20 mouse cellular contexts compared by ENCODE assay signal in genomic region chr12:33173720-33174141, GRCm38 (mm10). TPM values are rescaled to one million over a fixed set of nuclear protein-coding genes. Genes with fewer than 3 reads are reported as not detected.
DNase-seq lines count a peak whose midpoint lies in the region; ATAC-seq lines count a peak whose summit lies in the region.
"Had no signal": no experiment of that assay in that cellular context is flagged by ENCODE, and none has a peak within 500 bp of the region (broad histone marks: within the 10 kb centered on the region; RNA-seq: fewer than 3 reads in every experiment).

No protein-coding gene starts in this region.

- no peak overlapping the region for H3K9ac ChIP-seq in forebrain, embryonic 12.5 days
- H3K9ac ChIP-seq: embryonic facial prominence, embryonic 15.5 days; forebrain, embryonic 13.5 days; hindbrain, embryonic 14.5 days; lung, embryonic 15.5 days; neural tube, embryonic 12.5 days had no signal

- no peak overlapping the region for H3K4me3 ChIP-seq in forebrain, embryonic 10.5 days
- no peak overlapping the region for H3K4me3 ChIP-seq in forebrain, embryonic 12.5 days (replicated peaks)
- H3K4me3 ChIP-seq: embryonic facial prominence, embryonic 15.5 days; forebrain, embryonic 13.5 days; heart, adult 2 months; lung, embryonic 15.5 days; midbrain, embryonic 10.5 days; neural tube, embryonic 12.5 days had no signal

- DNase-seq in forebrain, embryonic 10.5 days (ENCODE audit: extremely low spot score, low spot score): no peak
- peak; percentile 11 for DNase-seq in A20 (ENCODE audit: low read depth, low spot score)
- DNase-seq in lung, postnatal 14 days: peak; percentile 43
- no peak for DNase-seq in cerebellum, postnatal 10 days
- DNase-seq in c-Kit-positive CD71-positive TER-119-positive erythroid progenitor cells, embryonic 14.5 days (ENCODE audit: low spot score): no peak
- no peak for DNase-seq in gastrocnemius, adult 18-20 months (ENCODE audit: low spot score)
- DNase-seq: cerebellum, adult 8-10 months; heart, adult 2 months; layer of hippocampus, postnatal 36 days; right cerebral cortex, postnatal 25 days; thymus, postnatal 14 days had no signal

- H3K27me3 ChIP-seq in forebrain, embryonic 10.5 days (ENCODE audit: poor library complexity, severe bottlenecking): peaks cover 19% of the 10 kb centered on the region
- H3K27me3 ChIP-seq in forebrain, embryonic 12.5 days: peaks cover 9% of the 10 kb centered on the region; the same call in 1 of the 2 replicates
- H3K27me3 ChIP-seq: embryonic facial prominence, embryonic 15.5 days; forebrain, embryonic 13.5 days; lung, embryonic 15.5 days; neural tube, embryonic 12.5 days; Patski had no signal

- no peak for ATAC-seq in forebrain, embryonic 12.5 days (ENCODE audit: low FRiP score)
- peak; percentile 45 for ATAC-seq in inflammation-experienced regulatory T-cells, adult 6 months
- ATAC-seq: forebrain, embryonic 13.5 days; Patski had no signal

- H3K4me1 ChIP-seq in forebrain, embryonic 10.5 days: peaks cover 33% of the 10 kb centered on the region
- peaks cover 30% of the 10 kb centered on the region for H3K4me1 ChIP-seq in forebrain, embryonic 12.5 days

- H3K9me3 ChIP-seq in forebrain, embryonic 10.5 days: no peaks in the 10 kb centered on the region
- H3K9me3 ChIP-seq in forebrain, embryonic 12.5 days: no peaks in the 10 kb centered on the region
- H3K9me3 ChIP-seq: embryonic facial prominence, embryonic 15.5 days; forebrain, embryonic 13.5 days; lung, embryonic 15.5 days; midbrain, embryonic 10.5 days; neural tube, embryonic 12.5 days had no signal

- H3K36me3 ChIP-seq in forebrain, embryonic 10.5 days (replicated peaks): no peaks in the 10 kb centered on the region
- no peaks in the 10 kb centered on the region for H3K36me3 ChIP-seq in forebrain, embryonic 12.5 days (replicated peaks)
- H3K36me3 ChIP-seq: embryonic facial prominence, embryonic 15.5 days; lung, embryonic 15.5 days; midbrain, embryonic 10.5 days; neural tube, embryonic 12.5 days had no signal

- H3K27ac ChIP-seq in forebrain, embryonic 10.5 days: 0 out of 2 replicates have a peak overlapping the region, but pooled peaks have one; percentile 2
- H3K27ac ChIP-seq in forebrain, embryonic 12.5 days: no peak overlapping the region
- H3K27ac ChIP-seq: embryonic facial prominence, embryonic 15.5 days; forebrain, embryonic 13.5 days; heart, adult 2 months; hindbrain, embryonic 14.5 days; lung, embryonic 15.5 days; midbrain, embryonic 10.5 days; neural tube, embryonic 12.5 days had no signal

- WGBS in forebrain, embryonic 10.5 days: 92% methylated on average over 8 of the region's 8 CpGs
- WGBS in forebrain, embryonic 12.5 days: 90% methylated on average over 8 of the region's 8 CpGs

- H3K4me2 ChIP-seq in forebrain, embryonic 12.5 days: no peak overlapping the region
- H3K4me2 ChIP-seq: embryonic facial prominence, embryonic 15.5 days; forebrain, embryonic 13.5 days; hindbrain, embryonic 14.5 days; lung, embryonic 15.5 days; neural tube, embryonic 12.5 days had no signal

RNA-seq across cellular contexts. Expression of gene Atxn7l1, which starts 26.2 kb away (rescaled TPM):
- polyA plus RNA-seq in forebrain, embryonic 10.5 days (2016; fragmentation: Nextera tagmentation; extraction: Ambion mirVana): 10.4 and 11.0 TPM in 2 replicates
- 12.8 and 15.0 TPM in 2 replicates for polyA plus RNA-seq in forebrain, embryonic 12.5 days (2016; fragmentation: Nextera tagmentation; extraction: Ambion mirVana)
- 10 to 100 TPM; 59.7 to 94.2 (median 92.9) TPM for polyA plus RNA-seq in inflammation-experienced regulatory T-cells, adult 6 months (2017; shearing (Covaris generic))
- 10 to 100 TPM; 15.2 to 16.9 TPM for total RNA-seq in gastrocnemius, adult 18-20 months (2021)

Comparison
In these comparisons a context has a peak if more than half of its experiments do, and no peak if none do; other contexts are left out.
1. DNase-seq: peak in A20 (single experiment) and lung, postnatal 14 days (single experiment); none in forebrain, embryonic 10.5 days (single experiment), cerebellum, postnatal 10 days (0 of 2), c-Kit-positive CD71-positive TER-119-positive erythroid progenitor cells, embryonic 14.5 days (single experiment) and gastrocnemius, adult 18-20 months (single experiment).